Mouse (Mus musculus) right cerebral cortex, postnatal 4 days (tissue): ENCODE measurements around the gene Cyth1.

Source experiments
- DNase-seq: peaks from one replicate; pipeline ENCODE4 v3.0.0-alpha.2; 2022

The Cyth1 gene

GRCm38 (mm10) chr11:118248150-118249011, at the start of gene Cyth1:
Gene Cyth1 (minus strand): TSS chr11:118248592.
- peak; percentile 98 for DNase-seq

- DNase-seq = no peak
Measured at GRCm38 (mm10) chr11:118297967-118298366, 49.6 kb upstream of the Cyth1 start.

- DNase-seq = no peak
Measured at GRCm38 (mm10) chr11:118295026-118295425, 46.6 kb upstream of the Cyth1 start.

GRCm38 (mm10) chr11:118292671-118293070, 44.3 kb upstream of the Cyth1 start:
- no peak for DNase-seq

GRCm38 (mm10) chr11:118289999-118290889, 41.9 kb upstream of the Cyth1 start, which contains the start of gene Usp36:
Gene Usp36 (minus strand): TSS chr11:118290244.
- peak; percentile 100 for DNase-seq

GRCm38 (mm10) chr11:118289562-118289961, 41.2 kb upstream of the Cyth1 start:
- DNase-seq = no peak

- DNase-seq = no peak
Measured at GRCm38 (mm10) chr11:118289037-118289511, 40.7 kb upstream of the Cyth1 start.

- DNase-seq = no peak
Measured at GRCm38 (mm10) chr11:118287573-118287972, 39.2 kb upstream of the Cyth1 start.

GRCm38 (mm10) chr11:118286434-118286833, 38.0 kb upstream of the Cyth1 start:
- no peak for DNase-seq

GRCm38 (mm10) chr11:118285791-118286190, 37.4 kb upstream of the Cyth1 start:
- no peak for DNase-seq

GRCm38 (mm10) chr11:118280218-118280617, 31.8 kb upstream of the Cyth1 start:
- no peak for DNase-seq

- DNase-seq = no peak
Measured at GRCm38 (mm10) chr11:118276328-118276727, 27.9 kb upstream of the Cyth1 start.

- no peak for DNase-seq
Measured at GRCm38 (mm10) chr11:118275092-118275491, 26.7 kb upstream of the Cyth1 start.

GRCm38 (mm10) chr11:118269827-118270226, 21.4 kb upstream of the Cyth1 start:
- peak; percentile 50 for DNase-seq

GRCm38 (mm10) chr11:118266666-118267046, 18.3 kb upstream of the Cyth1 start:
- DNase-seq = no peak

- DNase-seq = no peak
Measured at GRCm38 (mm10) chr11:118266044-118266665, 17.8 kb upstream of the Cyth1 start.

- no peak for DNase-seq
Measured at GRCm38 (mm10) chr11:118265621-118266020, 17.2 kb upstream of the Cyth1 start.

GRCm38 (mm10) chr11:118263146-118263545, 14.8 kb upstream of the Cyth1 start:
- peak; percentile 29 for DNase-seq

- DNase-seq = no peak
Measured at GRCm38 (mm10) chr11:118260081-118260480, 11.7 kb upstream of the Cyth1 start.

GRCm38 (mm10) chr11:118259580-118259979, 11.2 kb upstream of the Cyth1 start:
- DNase-seq = no peak

GRCm38 (mm10) chr11:118256371-118256770, 8.0 kb upstream of the Cyth1 start:
- no peak for DNase-seq

- peak; percentile 73 for DNase-seq
Measured at GRCm38 (mm10) chr11:118254159-118254951, 6.0 kb upstream of the Cyth1 start.
